Mouse (Mus musculus) embryo, embryonic 11 days (tissue): ENCODE measurements around the gene Tcte1.
A peak's percentile ranks its signal among the peaks of the same experiment; 100 is the strongest.

ENCODE experiments used
- DNase-seq: peaks from one replicate; pipeline ENCODE4 v3.0.0-alpha.2; 2015

The Tcte1 gene

DNA sequence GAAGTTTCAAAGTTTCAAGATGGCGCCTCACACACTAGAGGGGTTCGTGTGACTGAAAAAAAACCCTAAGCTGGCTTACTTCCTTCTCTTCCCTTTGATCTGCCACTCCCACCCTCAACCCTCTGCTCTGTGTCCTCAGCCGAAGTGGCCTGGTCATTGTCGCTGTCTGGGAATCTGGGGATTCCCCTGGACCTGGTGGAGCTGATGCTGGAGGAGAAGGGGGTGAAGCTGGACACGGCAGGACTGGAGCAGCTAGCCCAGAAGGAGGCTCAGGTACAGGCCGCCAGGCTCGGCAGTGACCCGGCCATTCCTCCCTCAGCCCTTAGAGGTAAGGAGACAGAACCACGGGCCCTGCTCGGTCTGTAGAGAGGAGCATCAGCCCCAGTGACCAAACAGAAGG is 7.4 kb upstream of the Tcte1 start:
- no peak for DNase-seq

DNA sequence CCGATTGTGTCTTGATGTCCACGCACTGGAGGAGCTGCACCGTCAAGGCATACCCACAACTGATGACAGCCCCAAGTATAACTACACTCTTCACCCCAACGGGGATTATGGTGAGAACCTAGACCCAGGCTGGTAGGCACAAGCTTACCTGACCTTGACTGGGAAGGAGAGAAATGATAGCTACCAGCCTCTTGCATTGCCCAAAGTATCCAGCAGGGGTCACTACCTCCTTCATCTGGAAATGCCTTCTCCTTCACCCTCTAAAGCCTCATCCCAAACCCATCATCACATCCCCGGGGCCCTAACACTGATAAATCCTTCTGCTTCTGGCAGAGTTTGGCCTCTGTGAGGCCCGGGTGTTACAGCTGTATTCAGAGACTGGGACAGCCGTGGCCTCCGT is 6.7 kb upstream of the Tcte1 start:
- DNase-seq, result peak; percentile 71

DNA sequence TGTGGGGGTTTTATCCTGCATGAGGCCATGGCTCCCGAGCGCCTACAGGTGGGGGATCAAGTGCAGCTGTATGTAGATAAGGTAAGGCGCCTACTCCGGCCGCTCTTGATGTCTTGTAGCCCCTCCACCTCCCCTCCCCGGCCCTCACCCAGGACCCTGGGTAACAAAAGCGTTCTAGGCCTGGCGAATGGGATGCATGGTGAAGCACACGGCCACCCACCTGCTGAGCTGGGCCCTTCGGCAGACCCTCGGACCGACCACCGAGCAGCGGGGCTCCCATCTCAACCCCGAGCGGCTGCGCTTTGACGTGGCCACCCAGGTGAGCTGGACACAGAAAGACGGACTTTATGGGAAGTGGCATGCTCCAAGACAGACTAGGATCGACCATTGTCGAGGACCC is 6.1 kb upstream of the Tcte1 start:
- DNase-seq, result no peak

DNA sequence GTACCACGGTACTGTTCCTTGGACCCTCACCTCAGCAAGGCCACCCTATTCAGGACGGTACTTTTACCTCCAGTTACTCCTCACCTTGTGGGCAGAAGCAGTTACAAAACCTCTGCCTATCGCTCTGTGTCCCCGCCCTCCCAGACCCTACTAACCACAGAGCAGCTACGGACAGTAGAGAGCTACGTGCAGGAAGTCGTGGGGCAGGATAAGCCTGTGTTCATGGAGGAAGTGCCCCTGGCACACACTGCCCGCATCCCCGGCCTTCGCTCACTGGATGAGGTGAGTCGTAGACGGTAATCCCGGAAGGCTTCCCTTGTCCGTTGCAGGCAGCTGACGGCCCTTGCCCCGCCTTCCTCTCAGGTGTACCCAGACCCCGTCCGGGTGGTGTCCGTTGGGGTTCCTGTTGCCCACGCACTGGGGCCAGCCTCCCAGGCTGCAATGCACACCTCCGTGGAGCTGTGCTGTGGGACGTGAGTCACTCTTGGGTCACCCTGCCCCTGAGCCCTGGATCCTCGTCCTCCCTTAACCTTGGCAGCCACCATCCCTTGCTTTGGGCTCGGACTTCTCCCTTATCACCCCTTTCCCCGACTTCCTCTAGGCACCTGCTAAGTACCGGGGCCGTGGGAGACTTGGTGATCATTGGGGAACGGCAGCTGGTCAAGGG is 5.6 kb upstream of the Tcte1 start:
- DNase-seq, result no peak

DNA sequence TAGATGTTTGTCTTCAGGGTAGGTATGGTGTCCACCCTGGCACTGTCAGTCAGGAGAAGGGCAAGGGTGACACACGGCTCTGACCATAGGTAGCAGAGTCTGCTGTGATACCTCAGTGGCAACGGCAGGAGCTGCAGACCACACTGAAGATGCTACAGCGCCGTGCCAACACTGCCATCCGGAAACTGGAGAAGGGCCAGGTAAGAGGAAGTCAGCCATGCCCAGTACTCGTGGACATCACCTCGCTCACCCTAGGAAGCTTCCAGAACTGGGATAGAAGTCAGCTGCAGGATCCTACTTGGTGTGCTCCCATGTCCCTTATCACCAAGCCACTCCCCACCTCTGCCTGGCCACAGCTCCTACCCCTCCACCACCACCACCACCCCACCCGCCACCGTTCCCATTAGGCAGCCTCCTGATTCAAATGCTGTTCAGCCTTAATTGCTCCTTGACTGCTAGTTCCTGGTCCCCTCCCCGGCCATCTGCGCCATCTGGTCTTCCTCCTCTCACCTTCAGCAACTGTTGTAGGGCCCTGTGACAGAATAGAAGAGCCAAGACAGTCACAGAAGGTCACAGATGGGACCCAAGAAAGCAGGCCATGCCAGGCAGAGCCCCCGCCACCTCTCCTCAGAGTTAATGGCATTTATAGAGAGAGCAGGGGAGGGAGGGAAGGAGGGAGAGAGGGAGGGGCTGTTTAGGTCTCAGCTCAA is 4.3 kb upstream of the Tcte1 start:
- no peak for DNase-seq

DNA sequence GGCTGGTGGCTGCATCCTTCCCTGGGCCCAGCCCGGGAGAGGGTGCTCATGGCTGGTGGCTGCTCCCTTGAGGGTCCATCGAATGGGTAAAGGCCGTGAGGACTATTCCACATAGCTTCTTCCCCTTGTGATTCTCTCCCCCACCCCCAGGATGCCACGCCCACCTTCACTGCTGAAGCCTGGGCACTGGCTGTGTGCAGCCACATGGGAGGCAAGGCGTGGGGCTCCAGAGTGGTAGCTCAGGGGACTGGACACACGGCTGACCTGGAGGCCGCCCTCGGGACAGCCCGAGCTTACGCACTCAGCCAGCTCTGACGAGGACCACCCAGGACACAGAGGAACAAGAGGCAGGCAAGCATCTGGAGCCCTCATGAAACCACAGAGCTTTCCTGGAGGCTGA is 3.1 kb upstream of the Tcte1 start:
- DNase-seq, result no peak

DNA sequence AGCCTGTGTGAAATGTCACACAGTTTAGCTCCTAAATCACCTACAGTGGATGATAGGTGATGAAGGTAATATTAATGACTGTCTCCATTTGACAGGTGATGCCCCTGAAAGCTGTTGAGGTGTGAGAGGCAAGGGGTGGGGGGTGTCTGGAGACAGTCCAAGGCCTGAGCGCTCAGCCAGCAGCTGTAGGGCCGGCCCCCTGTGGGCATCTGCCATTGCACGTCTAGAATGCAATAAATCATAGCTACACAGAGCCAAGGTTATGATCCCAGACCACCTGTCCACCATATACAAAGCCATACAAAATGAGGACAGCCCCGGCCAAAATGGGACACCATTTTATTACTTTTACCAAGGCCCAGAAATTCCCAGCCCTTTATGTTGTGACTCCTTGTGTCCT is 1.7 kb downstream of the Tcte1 start:
- no peak for DNase-seq

DNA sequence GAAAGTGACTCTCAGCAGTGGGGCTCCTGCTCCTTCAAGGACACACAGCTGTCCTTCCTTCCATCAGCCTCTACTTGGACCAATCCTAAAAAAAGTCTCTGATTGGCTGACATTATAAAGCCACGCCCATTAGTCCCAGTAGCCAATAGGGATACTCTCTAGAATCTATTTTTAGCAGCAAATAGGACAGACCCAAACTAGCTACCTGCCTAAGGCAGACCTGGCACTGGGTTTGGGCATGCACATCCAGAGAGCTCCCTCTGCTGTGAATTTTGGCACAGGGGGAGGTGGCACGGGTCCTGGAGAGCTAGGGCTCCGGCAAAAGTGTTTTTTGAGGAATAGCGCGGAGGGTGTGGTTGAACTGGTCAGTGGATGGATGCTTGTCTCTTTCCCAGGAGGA is 3.3 kb downstream of the Tcte1 start:
- no peak for DNase-seq

DNA sequence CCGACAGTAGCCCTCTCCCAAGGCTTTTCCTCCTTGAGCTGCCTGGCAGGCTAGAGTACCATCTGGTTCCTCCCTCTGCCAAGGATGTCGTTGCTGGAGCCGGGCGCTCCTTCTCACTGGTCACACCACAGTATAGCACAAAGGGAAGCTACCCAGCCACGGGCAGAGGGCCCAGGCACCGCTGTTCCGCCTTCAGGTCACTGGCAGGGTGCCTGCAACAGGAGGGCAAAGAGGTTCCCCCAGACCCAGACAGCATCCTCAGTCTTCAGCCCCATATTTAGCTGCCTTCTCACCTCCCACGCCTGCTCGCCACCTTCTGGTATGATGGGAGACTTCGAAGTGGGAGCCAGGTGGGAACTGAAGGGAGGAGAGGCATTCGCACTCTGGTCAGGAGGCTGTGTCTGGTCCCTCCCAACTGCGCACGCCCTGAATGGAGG is 7.1 kb downstream of the Tcte1 start:
- no peak for DNase-seq

DNA sequence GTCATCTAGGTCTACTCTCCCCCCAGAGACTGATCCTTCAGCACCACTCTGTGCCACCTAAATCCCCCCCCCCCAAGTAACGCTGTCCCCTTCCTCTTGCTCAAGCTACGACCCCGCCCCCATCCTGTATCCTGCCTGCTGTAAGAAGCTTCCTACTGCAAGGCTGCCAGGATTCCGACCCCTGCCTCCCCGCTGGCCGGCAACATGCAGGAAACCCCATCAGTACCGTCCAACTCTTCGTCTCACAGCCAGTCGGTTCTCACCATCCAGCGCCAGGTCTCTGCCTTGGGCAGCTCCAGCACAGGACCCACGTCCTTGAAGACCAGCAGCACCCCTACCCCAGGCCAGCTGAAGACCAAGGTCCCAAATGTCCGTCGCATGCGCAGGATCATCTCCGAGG is 9.7 kb downstream of the Tcte1 start:
- DNase-seq, result no peak

DNA sequence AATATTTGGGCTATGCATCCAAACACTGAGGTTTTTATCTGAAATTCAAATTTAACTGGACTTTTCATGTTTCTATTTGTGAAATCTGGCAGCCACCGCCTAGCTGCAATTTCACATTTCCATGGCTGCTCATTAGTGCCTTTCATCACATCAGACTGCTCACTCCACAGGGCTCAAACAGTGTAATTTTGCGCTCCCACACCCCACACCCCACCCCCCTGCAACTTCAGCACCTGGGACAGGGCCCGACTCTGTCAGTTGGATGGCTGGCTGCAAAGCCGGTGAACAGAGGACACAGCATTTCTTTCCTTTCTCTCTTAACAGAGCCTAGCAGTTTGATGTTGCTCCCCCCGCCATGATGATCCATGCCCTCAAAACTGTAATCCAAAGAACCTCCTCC is 13.0 kb downstream of the Tcte1 start:
- peak; percentile 53 for DNase-seq

DNA sequence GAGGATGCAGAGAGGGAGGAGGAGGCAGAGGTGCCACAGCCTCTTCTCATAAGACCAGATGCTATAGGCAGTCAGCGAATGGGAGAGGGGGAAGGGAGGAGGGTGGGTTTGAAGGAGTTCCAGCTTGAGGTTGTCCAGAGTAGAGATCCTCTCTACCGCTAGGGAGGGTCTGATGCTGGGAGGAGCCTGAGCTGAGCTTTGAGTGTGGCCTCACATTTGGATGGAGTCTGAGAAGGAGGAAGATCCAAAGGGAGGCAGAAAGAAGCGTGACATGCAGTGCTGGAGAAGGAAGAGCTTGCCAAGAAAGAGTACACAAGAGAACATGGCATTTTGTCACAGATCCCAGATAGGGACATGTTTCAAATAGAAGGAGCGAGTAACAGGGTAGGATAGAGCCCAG is 15.2 kb downstream of the Tcte1 start:
- no peak for DNase-seq

DNA sequence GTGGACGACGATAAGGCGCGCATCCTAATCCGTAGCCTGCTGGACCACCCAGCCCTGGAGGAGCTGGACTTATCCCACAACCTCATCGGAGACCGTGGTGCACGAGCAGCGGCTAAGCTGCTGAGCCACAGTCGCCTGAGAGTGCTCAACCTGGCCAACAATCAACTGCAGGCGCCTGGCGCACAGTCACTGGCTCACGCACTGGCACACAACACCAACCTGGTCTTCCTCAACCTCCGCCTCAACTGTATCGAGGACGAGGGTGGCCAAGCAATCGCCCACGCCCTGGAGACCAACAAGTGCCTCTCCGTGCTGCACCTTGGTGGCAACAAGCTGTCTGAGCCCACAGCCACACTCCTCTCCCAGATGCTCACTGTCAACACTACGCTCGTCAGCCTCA is 16.4 kb downstream of the Tcte1 start:
- no peak for DNase-seq

DNA sequence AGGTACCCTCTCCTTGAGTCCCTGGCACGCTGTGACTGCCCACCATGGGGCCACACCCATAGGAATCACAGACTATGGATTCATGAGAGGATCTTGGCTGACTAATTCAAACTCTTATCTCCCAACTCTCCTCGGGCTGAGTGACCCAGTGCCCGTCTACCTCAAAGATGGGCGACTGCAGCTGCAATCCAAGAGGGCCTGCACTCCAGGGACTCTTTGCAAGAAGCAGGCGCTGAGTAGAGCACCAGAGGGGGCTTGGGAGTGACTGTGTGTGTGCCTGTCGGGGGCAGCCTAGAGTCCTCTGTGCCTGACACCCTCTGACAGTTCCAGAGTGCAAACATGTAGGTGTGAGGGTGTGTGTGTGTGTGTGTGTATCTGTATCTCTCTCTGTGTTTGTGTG is 18.9 kb downstream of the Tcte1 start:
- DNase-seq, result no peak

DNA sequence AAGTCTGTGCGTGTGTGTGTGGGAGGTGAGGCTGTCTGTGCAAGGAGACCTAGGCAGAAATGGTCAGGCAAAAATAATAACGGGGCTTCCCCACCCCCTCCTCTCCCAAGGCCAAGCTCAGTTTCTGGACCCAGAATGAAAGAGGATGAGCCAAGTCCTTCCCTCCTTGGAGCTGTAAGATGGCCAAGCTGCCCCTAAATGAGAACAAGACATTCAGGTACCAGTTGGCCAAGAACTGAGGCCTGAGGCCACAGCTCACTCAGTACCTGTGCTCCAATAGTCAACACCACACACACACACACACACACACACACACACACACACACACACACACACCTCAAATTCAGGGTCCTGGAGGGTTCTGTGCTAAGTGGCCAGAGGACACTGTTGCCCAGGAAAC is 19.5 kb downstream of the Tcte1 start:
- no peak for DNase-seq

DNA sequence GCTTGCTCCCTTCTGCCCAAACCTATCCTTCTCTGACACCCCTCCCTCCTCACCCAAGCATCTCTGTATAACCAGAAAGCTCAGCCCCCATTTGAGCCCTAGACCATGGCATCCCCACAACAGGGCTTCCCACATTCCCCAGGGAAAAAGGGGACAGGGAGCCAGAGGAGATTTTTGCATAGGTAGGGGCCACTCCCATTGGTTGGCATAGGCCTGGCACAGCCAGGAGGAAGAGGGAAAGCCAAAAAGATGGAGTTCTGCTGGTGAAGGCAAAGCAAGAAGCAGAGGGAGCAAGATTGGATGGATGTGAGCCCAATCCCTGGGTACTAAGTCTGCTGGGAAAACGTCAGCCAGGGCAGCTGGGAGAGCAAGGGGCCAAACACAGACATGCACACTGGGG is 19.9 kb downstream of the Tcte1 start:
- no peak for DNase-seq

DNA sequence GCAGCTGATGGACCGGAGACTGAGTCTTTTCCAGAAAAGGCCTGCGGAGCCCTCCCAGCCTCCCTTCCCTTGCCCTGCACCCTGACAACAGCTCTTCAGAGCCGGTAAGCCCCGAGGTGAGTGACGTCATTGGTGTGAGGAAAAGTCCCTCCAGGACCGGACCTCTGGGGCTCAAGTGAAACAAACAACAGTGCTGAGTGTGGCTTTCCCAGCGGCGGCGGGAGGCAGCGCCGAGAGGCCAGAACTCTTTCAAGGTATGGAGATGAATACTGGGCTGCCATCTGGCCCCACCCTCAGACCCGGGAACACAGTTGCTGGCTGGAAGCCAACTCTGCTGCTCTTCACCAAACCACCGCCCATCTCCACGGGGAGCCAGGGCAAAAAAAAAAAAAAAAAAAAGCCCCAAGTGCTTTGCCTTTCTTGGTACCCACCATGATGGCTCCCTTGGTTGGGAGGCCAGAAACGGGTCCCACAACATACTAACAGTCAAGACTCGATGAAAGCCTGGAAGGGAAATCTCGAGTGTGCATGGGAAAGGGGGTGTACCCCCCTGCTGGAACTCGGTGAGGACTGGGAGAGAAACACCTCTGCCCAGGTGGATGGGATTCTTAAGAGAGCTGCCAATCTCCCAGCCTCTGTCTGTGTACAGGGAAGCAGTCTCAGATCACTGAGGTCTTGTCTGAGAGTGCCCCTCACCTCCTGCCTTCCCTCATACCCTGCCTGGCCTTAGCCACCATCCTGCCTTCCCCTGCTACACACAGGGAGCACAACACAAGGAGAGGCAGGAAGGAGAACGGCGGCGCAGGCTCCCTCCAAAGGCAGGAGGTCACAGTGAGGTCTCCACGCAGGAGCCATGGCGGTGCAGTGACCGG is 21.0 kb downstream of the Tcte1 start:
- DNase-seq, result peak; percentile 53

DNA sequence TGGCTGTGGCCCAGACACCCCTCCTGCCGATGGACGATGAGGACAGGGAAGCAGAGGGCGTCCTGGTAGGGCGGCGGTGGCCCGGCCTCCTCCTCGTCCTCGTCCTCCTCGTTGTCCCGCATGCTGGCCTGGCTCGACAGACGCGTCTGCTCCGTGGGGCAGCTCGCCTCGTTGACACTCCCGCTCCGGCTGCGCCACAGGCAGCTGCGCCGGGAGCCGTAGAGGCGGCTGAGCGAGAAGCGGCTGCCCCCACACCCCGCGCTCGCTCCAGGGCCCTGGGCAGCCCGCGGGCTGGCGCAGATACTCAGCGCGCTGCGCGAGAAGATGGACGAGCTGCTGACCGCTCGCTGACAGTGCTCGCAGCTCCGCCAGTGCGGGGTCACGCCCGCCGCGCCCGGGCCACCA is 21.6 kb downstream of the Tcte1 start:
- DNase-seq, result peak; percentile 49

DNA sequence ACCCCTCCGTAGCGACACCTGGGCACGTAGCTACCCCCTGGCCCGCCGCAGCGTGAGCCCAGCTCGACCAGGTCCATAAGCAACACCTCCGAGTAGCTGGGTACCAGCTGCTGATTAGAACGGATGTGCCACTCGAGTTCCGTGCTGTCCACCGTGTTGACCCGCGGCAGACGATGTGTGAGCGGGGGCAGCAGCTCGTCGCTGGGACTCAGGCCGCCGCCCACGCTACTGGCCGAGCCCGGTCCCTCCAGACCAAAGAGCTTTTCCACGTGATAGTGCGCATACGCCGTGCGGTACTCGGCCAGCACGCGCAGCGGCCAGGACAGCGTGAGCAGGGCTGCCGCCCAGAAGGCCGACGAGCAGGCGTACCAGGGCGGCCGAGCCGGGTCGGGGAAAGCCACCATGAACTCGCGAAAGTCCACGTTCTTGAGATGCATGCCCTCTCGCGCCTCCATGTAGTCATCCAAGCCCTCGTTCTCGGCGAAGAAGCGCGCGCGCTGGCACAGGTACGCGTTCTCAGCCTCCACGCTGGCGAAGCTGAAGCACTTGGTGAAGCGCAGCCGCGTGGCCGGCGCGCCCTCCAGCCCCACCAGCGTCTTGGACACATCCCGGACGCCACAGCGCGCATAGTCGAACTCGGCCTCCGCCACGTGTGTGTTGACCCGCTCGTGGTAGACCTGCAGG is 22.2 kb downstream of the Tcte1 start:
- peak; percentile 52 for DNase-seq

DNA sequence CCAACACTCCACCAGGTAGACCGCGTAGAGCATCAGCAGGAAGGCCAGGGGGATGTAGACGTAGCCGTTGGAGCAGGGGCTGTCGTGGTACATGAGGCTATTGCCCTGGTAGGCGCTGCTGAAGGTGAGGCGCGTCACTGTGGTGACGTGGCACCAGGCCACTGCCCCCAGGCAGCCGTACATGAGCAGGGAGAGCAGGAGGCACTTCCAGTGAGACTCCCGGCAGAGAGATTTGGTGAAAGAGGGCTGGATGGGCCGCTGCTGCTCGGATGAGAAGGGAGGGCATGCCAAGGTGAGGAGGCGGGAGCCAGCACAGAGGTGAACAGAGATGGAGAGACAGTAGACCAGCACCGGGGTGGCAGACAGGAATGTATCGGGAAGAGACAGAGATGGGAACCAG is 23.7 kb downstream of the Tcte1 start:
- DNase-seq, result no peak

DNA sequence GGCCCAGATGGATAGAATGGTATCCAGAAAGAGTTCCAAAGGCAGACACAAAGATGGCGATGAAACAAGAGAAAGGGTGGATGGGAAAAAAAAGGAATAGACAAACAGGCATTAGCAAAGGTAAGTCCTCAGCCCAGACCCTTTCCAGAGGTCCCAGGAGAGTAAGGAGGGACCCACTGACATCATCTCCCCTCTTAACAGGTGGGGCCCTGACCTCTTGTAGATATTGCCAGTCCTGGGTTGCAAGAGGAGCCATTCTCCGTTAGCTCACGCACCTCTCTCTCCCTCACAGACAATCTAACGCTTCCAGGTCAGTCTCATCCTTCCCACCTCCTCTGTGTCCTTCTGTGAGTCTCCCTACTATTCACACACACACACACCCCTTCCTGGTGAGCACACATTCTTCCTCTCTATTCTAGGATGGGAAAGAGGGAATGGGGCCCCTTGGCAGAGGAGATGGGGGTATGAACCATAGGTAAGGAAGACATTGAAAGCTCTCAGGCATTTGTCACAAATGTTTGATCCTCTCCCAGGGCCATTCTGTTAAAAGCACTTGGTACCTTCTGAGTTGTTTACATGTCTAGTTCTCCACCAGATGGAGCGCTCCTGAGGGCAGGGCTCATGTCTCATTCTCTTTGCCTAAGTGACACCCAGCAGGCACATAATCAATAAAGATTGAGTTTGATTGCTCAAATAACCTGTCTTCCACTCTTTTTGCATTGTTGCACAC is 24.4 kb downstream of the Tcte1 start:
- no peak for DNase-seq
